Mouse (Mus musculus) CH12F3 (cell line): Measurements from ENCODE around the gene Syt13.

ENCODE experiments used
- in situ Hi-C: fragments of 300-500 bp; cut with MboI; formaldehyde crosslinking; loops from 2 replicates; pipeline ENCODE4 v1.14.3; 2020; ENCODE audit warnings: low sequenced_read_pairs

Syt13 gene

GRCm38 (mm10) chr2:92920709-92921108 is 5.8 kb downstream of the Syt13 start:
- in situ Hi-C loops: no loop called here

DNA sequence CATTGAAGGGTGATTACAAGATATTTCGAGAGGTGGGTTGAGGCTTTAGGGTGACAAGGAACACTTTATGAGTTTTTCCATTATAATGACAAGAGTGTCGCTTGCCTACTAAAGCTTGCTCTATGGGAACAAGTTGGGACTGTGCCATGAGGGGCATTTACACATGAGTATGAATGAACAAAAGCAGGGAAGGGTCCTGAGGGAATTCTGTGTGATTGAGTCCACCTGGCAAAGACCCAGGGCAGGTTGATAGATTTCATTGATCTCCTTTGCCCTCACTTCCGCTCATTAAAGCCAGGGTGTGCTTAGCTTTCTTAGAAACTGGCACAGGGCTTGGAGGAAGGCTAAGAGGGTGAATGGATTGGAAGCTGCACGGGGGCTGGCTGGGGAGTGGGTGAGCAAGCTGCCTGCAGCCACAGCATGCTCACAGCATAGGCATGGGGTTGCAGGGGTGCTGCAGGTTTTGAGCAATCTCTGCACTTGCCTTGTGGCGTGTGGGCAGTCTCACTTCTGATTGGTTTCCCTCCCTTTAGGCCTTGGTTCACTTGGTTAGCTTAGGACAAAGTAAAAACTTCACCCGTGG is 9.9 kb downstream of the Syt13 start:
- in situ Hi-C loops: no loop called here

DNA sequence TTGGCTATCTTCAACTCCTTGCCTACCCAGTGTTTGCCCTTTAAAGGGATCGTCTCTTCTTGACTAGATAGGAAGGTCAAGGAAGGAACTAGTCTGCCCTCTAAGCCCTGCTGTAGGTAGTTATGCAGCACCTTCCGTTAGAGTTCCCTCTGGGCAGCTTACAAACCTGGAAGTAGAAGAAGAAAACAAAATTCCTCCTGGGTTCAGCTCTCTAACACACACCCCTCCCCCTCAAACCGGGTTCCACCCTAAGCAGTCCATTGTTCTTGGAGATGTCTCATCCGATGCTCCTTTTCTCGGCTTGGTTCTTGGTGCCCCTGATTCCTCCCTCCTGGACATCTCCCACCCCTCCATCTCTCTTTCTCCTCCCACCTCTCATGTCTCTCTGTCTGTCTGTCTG is 14.8 kb downstream of the Syt13 start:
- in situ Hi-C loops: no loop called here

DNA sequence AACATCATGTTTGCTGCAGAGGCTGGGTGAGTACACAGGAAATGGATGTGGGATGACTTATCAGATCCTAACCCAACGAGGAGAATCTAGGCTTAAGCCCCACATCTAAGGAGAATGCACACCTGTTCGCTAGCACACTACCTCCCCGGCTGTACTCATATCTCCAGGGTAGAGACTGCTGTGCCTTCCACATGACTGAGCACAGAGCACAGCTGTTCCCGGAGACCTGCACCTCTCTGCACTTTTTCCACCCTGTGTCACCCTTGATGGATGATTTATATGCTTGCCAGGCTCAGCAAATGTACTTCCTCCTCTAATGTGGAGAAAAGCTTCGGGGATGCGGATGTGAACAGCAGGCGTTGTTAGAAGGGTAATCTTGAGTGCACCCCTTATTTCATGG is 16.2 kb downstream of the Syt13 start:
- in situ Hi-C loops: no loop called here

DNA sequence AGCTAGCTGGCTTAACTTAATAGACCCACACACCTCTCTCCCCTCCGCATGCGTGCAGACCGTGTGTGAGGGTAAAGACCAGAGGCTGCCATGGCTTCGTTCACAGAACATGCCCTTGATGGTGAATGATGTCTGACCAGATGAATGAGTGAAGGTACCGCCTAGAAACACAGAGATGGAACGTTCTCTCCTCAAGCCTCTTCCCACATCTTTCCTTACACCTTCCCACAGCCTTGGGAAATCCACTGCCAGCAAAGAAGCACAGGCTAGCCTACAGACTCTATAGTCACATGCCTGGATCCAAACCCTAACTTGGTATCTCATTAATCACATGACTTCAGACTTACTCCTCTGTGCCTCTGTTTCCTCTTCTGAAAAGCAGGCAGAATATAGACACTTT is 18.5 kb downstream of the Syt13 start:
- in situ Hi-C loops: no loop called here

DNA sequence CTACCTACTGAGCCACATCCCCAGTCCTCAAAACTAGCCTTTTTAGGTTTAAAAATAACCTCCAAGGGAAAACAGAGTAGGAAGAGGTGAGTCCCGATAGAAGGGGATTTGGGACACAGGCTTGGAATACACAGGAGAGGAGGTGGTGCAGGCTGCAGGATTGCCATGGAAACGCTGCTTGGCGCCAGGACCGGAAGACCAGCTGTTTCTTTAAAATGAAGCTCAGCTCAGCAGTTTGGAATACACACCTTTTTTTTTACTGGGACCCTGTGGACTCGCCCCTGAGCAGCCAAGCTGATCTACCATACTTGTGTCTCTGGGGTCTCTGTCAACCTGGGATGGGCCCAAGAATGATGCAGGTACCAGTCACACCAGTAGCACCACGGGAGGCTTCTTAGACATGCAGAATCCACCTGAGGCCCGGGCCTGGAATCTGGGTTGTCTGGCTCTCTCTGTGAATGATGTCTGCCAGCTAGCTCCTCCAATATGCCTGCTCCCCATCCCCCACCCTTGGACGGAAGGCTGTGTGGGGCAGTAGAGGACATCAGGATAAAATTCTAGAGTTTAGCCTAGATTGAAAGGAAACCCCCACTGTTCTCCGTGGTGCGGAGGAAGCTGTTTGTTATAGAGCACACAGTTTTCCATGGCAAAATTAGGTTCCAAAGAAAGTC is 19.5 kb downstream of the Syt13 start:
- in situ Hi-C loops: no loop called here

GRCm38 (mm10) chr2:92935483-92935882 is 20.6 kb downstream of the Syt13 start:
- in situ Hi-C loops: no loop called here

GRCm38 (mm10) chr2:92938063-92938462 is 23.2 kb downstream of the Syt13 start:
- in situ Hi-C loops: no loop called here

GRCm38 (mm10) chr2:92938827-92939226 is 23.9 kb downstream of the Syt13 start:
- in situ Hi-C loops: no loop called here

DNA sequence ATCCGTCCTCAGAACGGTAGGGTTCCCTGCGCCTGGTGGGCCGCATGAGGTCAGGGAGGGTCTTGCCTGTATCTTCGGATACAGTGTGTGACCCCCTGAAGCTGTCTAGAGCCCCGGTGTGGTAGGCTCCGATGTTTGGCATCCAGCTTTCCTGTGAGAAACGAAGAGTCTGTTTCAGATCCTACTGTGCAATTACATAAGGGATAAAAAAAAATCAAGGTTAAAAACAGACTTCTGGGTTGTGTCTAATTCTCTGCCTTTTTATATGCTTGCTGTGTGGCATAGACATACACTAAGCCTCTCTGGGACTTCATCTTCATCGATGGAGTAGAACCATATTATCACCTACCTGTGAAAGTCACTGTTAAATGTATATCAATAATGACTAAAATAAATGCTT is 26.1 kb downstream of the Syt13 start:
- in situ Hi-C loops: no loop called here

- in situ Hi-C loops: no loop called here
These were observed 26.6 kb downstream of the Syt13 start for GRCm38 (mm10) chr2:92941463-92941862.

GRCm38 (mm10) chr2:92943406-92943805 is 28.5 kb downstream of the Syt13 start:
- in situ Hi-C loops: no loop called here

DNA sequence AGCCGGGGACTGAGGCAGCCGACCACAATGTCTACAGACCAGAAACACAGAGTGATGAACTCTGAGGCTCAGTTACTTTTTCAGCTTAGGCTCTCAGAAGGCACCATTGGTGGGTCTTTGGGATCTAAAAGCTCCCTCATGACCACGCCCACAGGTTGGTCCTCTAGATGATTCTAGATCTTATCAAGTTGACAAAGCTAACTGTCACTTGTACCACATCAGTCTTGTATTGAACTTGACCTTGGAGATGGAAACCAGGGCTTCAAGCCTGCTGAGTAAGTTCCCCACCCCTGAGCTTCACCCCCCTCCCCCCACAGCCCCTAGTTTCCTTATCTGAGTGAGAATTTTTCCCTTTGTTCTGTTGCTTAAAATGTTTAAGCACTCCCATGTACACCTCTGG is 29.5 kb downstream of the Syt13 start:
- in situ Hi-C loops: no loop called here

GRCm38 (mm10) chr2:92945125-92945746 is 30.3 kb downstream of the Syt13 start:
- in situ Hi-C loops: no loop called here

DNA sequence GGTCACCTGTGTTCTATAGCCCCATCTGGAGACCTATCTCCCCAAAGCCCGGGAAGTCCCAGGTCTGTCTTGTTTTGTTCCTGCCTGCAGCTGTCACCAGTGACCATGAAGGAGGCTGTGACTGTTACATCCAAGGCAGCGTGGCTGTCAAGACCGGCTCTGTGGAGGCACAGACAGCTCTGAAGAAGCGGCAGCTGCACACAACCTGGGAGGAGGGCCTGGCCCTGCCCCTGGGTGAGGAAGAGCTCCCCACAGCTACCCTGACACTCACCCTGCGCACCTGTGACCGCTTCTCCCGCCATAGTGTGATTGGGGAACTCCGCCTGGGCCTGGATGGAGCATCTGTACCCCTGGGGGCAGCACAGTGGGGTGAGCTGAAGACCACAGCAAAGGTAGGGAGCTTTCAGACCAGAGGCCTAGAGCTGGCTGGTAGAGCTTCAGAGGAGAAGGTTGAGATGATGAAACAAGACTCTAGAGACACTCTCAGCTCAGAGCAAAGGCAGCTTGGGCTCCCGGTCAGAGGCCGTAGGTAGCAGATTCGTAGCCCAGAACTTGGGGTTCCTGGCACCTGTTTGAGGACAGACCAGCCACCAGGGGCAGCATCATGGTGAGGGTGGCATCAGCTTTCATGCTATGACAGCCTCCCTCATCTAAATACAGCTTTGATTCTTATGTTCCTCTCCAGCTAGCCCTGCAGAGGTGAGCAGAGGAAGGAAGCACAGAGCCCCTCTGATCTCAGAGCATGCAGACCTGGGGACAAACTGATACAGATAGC is 31.1 kb downstream of the Syt13 start:
- in situ Hi-C loops: no loop called here

DNA sequence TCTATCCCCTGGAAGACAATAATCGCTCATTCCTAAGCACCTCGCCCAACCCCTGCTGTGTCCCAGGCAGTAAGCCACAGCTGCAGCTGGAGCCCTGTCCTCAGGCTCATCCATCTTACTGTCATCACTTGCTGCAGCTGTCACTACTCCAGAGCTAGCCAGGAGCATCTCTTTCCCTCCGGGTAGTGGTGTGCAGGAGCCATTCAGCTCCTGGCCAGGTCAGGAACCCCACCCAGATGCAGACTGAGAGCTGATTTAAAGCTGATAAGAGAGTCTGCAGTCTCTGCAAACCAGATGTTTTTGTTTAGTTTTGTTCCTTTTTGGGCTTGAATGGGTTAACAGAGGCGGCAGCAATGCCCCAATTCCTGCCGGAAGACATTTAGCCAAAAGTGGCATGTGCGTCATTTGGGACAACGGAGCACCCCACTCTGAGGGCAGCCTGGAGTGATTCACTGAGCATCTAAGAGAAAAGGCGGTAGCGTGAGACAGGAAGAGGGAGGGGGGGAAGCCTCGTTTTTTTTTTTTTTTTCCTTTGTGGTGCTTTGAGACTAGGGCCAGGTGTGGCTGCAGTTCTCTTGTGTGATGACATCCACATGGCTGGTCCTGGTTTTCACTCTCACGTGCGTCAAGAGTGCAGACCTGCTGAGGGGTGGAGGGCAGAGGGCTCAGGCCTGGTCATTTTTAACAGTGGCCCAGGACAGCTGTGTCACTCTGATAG is 33.2 kb downstream of the Syt13 start:
- in situ Hi-C loops: no loop called here

GRCm38 (mm10) chr2:92948699-92949300 is 33.9 kb downstream of the Syt13 start:
- in situ Hi-C loops: no loop called here

DNA sequence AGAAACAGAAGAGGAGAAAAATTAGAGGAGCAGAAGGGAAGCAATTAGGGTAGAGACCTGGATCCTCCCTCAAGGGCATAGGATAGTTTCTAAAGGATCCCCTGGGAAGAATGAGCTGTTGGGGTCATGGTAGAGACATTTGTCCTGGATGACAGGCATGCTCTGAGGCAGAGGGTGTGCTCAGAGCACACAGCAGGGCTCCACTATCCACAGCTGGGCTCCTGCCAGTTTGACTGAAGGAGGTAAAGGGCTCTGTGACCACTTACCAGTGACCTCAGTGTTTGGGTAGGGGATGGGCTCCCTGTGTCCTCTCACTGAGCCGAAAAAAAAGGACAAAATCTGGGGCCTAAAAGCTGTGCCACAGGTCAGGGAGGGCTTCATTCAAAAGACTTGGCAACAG is 34.6 kb downstream of the Syt13 start:
- in situ Hi-C loops: no loop called here

- in situ Hi-C loops: no loop called here
These were observed 38.6 kb downstream of the Syt13 start for GRCm38 (mm10) chr2:92953450-92953849.

DNA sequence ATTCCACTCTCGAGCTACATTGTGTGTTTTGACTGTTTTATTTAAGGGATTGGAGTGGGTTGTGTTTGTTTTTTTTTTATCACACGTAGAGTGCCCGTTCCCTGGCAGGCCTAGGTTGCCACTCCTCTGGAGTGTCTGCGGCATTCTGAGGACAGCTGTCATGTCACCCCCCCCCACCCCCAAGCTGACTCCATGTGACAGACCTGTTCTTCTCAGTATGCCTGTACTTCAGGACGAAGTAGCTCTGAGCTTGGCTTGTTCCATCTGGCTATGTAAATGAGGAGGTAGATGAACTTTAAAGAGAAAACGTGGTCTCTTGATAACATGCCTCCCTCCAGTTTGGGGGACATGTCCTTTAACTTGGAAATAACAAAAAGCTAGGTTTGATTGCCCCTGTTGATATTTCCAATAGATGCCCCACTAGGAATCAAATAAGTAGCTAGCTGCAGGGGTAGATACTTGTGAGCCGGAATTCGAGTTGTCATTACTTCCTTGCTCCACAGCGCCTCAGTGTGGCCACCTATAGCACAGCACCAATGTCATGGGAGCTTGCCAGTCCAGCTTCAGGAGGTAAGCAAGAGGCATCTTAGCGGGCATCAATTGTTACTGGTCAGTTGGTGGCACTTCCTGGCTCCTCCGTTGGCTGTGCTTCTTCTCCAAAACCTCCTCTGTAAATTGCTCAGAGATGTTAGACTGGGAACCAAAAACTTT is 39.7 kb downstream of the Syt13 start:
- in situ Hi-C loops: no loop called here
